Mouse (Mus musculus) spleen, postnatal 10 days (tissue): ENCODE measurements at regions not wholly inside any gene's neighbourhood (a gene's known extent, or its start where the extent isn't known, plus 50 kb on each side); places are given as distances from the start of the nearest gene placed in this dataset.

Experiments
- DNase-seq, 2 experiments: peaks; one replicate each; pipeline ENCODE4 v3.0.0; 2021 to 2022; ENCODE audit warnings: low spot score in 2 of 2

DNA sequence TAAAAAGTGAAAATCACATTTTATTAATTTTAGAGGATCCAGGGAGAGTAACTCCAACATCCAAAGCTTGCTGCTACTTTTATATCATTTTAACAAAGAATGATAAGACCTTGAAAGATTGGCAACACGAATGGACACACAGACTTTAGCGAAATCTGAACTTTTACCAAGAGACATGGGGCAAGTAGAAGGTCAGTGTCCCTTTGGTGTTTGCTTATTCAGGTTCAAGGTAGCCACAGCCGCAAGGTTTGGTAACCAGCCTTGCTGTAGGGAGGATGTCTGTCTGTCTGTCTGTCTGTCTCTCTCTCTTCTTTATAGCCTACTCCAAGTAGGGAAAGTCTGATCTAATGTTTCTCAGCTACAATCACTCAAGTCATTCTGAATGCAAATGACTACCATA, 75.0 kb upstream of the Tmc1 start:
- DNase-seq: no peak

GRCm38 (mm10) chr19:21012391-21012790, 58.4 kb upstream of the Tmc1 start:
- no peak for DNase-seq

- DNase-seq: no peak
These were observed 55.6 kb upstream of the Tmc1 start for GRCm38 (mm10) chr19:21009607-21010006.

- no peak for DNase-seq
These were observed 50.4 kb upstream of the Tmc1 start for GRCm38 (mm10) chr19:21004411-21004810.
